Mouse (Mus musculus) liver, adult 2 months (tissue): ENCODE measurements around the gene Abcc9.

ENCODE experiments used
- CTCF ChIP-seq: fragments of 200-500 bp; IDR thresholded peaks from 2 replicates; pipeline ENCODE4 v1.5.1; 2011; ENCODE audit warnings: low read depth, low read length, control low read depth
- POLR2A ChIP-seq: fragments of 200-500 bp; IDR thresholded peaks from 2 replicates; pipeline ENCODE4 v1.6.1; 2011; ENCODE audit warnings: low read length, control low read depth; ENCODE audit not compliant: insufficient read depth; ENCODE audit errors: extremely low read depth

GRCm38 (mm10) chr6:142543648-142544047 lies 158.5 kb downstream of the Abcc9 start:
- TF ChIP-seq POLR2A (no peak), CTCF (no peak)
